Comparison of ENCODE assay signal across 12 mouse cellular contexts in the genomic region with DNA sequence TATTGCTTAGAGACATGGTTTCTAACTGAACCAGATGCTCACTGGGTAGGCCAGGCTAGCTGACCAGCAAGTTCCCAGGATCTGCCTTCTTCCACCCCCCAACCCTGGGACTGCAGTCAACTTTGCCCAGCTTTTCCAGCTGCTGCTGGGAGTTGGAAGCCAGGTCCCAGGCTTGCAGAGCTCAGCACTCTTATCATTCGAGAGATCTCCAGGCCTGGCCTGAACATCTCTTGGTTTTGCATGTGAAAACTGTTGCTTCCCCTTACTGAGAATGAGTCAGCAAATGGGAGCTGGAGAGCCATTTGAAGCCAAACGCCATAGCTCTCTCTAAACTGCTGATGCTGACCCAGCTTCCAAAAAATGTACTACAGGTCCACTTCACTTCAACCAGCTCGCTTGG.
A peak's percentile ranks its signal among the peaks of the same experiment; 100 is the strongest.
DNase-seq lines count a peak whose midpoint lies in the region; ATAC-seq lines count a peak whose summit lies in the region.
"Had no signal": no experiment of that assay in that cellular context is flagged by ENCODE, and none has a peak within 500 bp of the region (broad histone marks: within the 10 kb centered on the region; RNA-seq: fewer than 3 reads in every experiment).

No protein-coding gene starts in this region.

- intact Hi-C loops in gastrocnemius, postnatal 14 days (cut with DNase I; ENCODE audit: low total_unique reads) = no loop called here

- DNase-seq in gastrocnemius, postnatal 14 days = peak; percentile 17
- DNase-seq in gastrocnemius, postnatal 25 days = no peak
- DNase-seq in 3134 (ENCODE audit: extremely low read depth, insufficient read length, low spot score) = peak; percentile 61
- DNase-seq in Muller cell, postnatal 12 days (ENCODE audit: inconsistent ontology term) = peak; percentile 17
- no peak for DNase-seq in right cerebral cortex, postnatal 4 days
- no peak for DNase-seq in spleen, postnatal 36 days (ENCODE audit: low spot score in 2 of 2)
- DNase-seq in kidney, postnatal 10 days = no peak
- DNase-seq: cerebellum, adult 2 months; kidney, postnatal 25 days; lung, embryonic 14.5 days; retina, postnatal 1 day had no signal

- peak; percentile 70 for ATAC-seq in granulocyte monocyte progenitor cell, adult 5-6 weeks (replicated peaks; ENCODE audit: poor library complexity, severe bottlenecking)

Comparison
In these comparisons a context has a peak if more than half of its experiments do, and no peak if none do; other contexts are left out.
1. DNase-seq: peak in gastrocnemius, postnatal 14 days (single experiment), 3134 (single experiment) and Muller cell, postnatal 12 days (single experiment); none in gastrocnemius, postnatal 25 days (single experiment), right cerebral cortex, postnatal 4 days (single experiment), spleen, postnatal 36 days (0 of 2) and kidney, postnatal 10 days (single experiment).